ENCODE assay signal across 17 mouse cellular contexts in genomic region chr6:91011568-91011967, GRCm38 (mm10).
"Had no signal": no experiment of that assay in that cellular context is flagged by ENCODE, and none has a peak within 500 bp of the region (broad histone marks: within the 10 kb centered on the region; RNA-seq: fewer than 3 reads in every experiment).

No protein-coding gene starts in this region.

- H3K27me3 ChIP-seq: kidney, embryonic 15.5 days; liver, embryonic 13.5 days; midbrain, embryonic 12.5 days; midbrain, embryonic 15.5 days; neural tube, embryonic 13.5 days; stomach, embryonic 15.5 days had no signal

- H3K4me3 ChIP-seq: kidney, embryonic 15.5 days; liver, embryonic 13.5 days; midbrain, embryonic 12.5 days; midbrain, embryonic 15.5 days; myocyte; neural tube, embryonic 13.5 days; stomach, embryonic 15.5 days had no signal

- DNase-seq: kidney, postnatal 10 days; kidney, postnatal 36 days; left cerebral cortex, postnatal 4 days; liver, embryonic 13.5 days; lung, adult 2 months; lung, postnatal 14 days; lung, postnatal 4 days; retina, postnatal 1 day; right cerebral cortex, postnatal 25 days; spleen, adult 18-20 months; thymus, postnatal 25 days had no signal

- H3K27ac ChIP-seq: kidney, embryonic 15.5 days; liver, embryonic 13.5 days; midbrain, embryonic 12.5 days; midbrain, embryonic 15.5 days; neural tube, embryonic 13.5 days; stomach, embryonic 15.5 days had no signal

- H3K4me1 ChIP-seq: kidney, embryonic 15.5 days; midbrain, embryonic 15.5 days; stomach, embryonic 15.5 days had no signal

- ATAC-seq: midbrain, embryonic 15.5 days had no signal

- H3K36me3 ChIP-seq: kidney, embryonic 15.5 days; midbrain, embryonic 15.5 days; stomach, embryonic 15.5 days had no signal

- H3K4me2 ChIP-seq: kidney, embryonic 15.5 days; liver, embryonic 13.5 days; midbrain, embryonic 12.5 days; midbrain, embryonic 15.5 days; neural tube, embryonic 13.5 days; stomach, embryonic 15.5 days had no signal

- H3K9me3 ChIP-seq: kidney, embryonic 15.5 days; liver, embryonic 13.5 days; midbrain, embryonic 12.5 days; midbrain, embryonic 15.5 days; neural tube, embryonic 13.5 days; stomach, embryonic 15.5 days had no signal

- H3K9ac ChIP-seq: kidney, embryonic 15.5 days; liver, embryonic 13.5 days; midbrain, embryonic 12.5 days; midbrain, embryonic 15.5 days; neural tube, embryonic 13.5 days; stomach, embryonic 15.5 days had no signal
